Mouse (Mus musculus) embryo, embryonic 10 days (tissue): Measurements from ENCODE around the gene Det1.
A peak's percentile ranks its signal among the peaks of the same experiment; 100 is the strongest.

Experiments
- DNase-seq: peaks from one replicate; pipeline ENCODE4 v3.0.0-alpha.2; 2015; ENCODE audit warnings: low spot score

Det1 gene

DNA sequence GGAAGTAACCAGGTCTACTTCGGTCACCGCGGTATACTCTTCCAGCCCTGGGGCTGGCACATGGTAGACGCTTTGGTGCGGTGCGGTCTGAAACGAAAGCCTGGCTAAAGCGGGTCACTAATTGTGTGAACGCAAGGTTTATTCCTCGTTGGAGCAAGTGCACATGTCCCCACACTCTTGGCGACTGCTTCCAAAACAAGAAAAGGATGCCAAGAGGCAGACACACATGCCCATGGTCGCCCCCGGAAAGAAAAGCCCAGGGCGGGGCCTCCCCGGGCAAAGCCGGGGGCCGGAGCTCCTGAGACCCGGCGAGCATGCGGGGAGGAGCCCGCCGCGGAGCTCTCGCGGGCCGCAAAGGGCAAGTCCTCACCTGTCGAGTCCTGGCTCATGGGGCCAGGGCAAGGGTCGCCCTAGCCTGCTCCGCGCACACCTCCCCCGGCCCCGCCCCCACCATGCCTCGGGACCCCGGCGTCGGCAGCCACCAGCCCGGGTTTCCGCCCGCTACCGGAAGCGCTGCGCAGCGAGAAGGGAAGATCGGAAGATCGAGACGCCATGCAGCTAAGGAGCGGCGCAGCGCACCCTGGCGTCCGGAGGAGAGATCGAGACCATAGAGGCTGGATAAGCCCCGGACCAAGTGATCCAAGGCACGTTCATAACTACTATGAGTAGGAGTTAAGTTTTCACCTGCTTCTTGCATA is at the start of gene Det1:
TSS of gene Det1 (minus strand) at position 527 of the 698 bp plus-strand sequence.
- peak; percentile 96 for DNase-seq

DNA sequence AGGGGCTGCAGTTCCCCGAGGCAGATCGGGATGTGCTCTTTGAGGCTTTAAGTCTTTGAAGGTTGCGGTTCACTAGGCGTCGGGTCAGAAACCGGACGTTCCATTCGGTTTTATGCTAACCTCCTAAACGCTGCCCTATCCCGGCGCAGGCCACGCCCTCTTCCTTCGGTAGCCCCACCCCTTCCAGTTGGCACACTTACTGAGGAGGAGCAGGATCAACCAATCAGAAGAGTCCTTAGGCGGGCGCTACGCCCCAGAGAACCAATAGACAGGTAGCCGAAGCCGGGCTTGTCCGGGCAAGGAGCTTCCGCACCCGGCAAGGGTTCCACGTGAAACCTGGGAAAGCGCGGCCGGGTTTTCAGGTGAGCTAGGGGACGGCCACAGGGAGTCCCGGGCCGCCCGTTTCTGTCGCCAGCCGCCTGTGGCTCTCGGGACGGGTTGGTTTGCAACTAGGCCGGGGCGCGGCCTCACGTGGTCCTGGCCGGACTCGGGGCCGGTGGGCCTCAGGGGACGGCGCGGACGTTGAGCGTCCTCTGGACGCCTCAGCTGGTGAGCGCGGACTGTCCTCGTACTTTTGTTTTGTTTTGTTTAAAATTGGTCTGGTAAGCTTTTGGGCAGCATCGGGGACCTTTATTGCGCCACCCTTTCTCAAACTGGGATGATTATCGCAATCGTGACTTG is 48.7 kb upstream of the Det1 start, which contains the start of gene Aen:
TSS of gene Aen (plus strand) at position 202 of the 681 bp plus-strand sequence.
- DNase-seq = peak; percentile 99

DNA sequence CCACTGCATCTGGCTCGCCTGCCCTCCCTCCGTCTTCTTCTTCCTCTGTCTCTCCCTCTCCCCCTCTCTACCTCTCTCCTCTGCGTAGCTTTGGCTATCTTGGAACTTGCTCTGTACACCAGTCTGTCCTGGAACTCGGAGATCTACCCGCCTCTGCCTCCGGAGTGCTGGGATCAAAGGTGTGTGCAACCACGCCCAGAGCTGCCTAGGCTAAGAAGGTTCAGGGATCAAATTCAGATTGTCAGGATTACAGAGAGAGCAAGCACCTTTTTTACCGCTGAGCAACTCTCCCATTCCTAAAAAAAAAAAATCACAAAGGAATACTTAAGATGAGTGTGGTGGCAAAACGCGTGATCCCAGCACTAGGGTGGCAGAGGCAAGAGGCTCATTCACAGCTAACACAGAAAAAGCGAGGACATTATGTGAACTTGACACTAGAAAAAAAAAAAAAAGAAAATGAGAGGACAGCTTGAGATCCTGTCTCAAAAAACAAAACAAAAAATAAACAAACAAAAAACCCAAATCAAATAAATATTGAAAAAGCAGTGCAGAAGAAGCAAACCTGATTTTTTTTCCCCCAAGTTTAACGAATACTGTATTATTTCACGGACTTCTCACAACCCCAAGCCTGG is 48.1 kb upstream of the Det1 start:
- DNase-seq = no peak

DNA sequence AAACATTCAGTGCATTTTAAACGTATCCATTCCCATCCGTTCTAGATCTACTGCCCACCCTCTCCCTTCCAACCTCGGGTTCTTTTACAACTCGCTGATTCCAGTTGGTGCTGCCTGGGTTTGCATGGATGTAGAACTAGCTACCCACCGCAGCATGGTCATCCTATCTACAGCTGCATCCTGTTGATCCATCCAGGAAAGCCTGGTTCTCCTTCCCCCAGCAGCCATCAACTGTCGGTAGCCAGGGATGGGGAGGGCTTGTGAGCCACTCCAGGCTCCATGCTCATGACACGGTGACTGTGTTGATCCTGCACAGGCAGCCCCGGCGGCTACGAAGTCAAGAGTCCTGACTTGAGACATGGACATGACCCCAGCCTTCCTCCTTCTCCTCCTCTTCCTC is 46.9 kb upstream of the Det1 start:
- no peak for DNase-seq

DNA sequence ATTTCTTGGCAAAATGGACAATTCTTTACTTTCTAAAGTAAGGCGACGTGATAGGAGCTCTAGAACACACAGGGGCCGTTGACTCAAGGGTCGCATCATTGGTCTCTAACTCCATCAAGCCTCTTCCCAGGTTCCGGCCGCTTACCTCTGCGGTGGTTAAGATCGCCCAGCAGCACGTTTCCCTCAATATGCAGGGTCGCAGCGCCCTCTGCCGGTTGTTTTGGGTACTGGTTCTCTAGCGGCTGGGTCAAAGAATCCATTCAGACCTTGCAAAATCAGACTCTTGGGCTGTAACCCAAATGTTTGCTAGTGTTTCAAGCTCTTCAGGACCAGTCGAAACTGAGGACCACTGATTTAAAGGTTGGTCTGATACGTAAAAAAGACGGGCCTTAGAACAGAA is 43.6 kb upstream of the Det1 start:
- DNase-seq = peak; percentile 87

DNA sequence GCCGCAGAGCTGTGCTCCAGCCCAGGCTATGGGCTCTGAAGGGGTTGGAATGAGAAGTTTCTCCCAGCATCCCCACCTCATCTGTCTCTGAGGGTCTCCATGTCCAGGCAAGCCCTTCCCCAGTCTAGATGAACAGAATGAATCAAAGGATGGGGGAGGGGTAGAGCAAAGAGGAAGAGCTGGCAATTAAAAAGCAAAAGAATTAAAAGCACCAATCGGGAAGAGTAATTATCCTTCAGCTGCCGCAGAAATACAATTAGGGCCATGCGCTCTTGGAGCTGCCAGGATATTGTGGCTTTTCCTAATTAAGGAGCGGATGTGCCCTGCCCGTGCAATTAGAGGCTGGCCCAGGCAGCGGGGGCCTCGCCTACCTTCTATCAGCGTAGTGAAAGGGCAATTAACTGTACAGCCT is 40.4 kb upstream of the Det1 start:
- DNase-seq = peak; percentile 29

DNA sequence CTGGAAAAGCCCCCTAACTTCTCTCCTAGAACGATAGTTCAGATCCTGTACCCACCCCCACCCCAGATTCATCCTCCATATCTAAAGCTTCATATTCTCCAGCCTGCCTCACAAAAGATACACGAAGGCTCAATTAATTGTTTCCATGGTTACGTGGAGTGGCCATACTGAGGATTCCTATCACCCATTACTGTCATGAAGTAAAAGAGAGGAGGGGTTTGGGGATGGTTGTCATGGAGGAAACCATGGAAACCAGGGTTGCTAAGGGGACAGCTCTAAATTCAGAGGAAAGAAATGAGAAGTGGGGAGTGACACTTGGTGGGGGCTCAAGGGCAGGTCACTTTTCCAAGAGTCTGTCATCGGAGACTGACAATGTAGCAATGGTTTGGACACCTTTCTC is 39.4 kb upstream of the Det1 start:
- DNase-seq = peak; percentile 55

DNA sequence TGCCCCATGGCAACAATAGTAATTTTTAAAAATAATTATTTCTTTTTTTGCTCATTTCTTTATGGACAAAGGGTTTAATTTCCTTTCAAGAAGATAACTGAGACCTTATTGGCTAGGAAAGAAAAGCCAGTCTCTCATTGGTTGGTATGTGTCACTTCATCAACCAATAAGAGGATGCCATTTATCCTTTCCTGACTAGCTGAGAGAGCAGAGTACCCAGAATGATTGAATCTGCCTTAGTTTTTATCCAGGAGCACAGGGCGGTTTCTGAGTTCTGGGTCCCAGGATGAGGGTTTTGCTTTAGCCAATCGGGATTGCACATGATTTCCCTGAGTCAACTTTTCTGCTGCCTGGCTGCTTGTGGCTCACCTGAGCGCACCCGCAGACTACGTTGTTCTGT is 38.3 kb upstream of the Det1 start:
- DNase-seq = no peak

DNA sequence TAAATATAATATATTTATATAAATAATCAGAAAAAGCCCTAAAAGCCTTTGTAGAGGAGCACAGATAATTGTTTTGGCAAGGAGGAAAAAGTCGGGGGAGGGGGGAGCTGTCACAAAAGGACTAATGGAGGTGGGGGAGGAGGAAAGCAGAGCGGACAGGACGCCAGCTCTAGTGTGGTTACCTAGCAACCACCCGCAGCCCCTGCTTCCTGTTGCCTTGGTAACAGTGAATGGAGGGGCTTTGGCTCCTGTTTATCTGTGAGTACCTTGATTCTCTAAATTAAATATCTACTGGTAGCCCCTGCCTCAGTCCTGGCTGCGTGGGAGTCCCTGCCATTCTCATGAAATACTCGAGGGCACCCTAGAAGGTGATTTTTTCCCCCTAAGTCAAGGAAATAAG is 37.1 kb upstream of the Det1 start:
- DNase-seq = peak; percentile 84

DNA sequence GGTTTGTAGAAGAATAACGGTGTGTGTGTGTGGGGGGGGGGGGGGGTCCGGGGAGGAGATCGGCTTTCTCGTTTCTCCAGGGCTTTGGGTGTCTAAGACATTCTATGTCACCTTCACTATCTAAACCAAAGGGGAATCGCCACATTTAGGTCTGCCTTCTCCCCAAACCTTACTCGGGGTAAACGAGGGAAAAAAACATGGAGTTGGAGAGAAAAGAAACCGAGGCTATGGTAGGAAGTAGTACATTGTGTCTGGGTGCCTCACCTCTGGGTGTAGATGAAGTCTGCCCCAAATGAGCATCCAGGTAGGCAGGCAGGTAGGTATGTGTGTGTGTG is 36.6 kb upstream of the Det1 start:
- no peak for DNase-seq

DNA sequence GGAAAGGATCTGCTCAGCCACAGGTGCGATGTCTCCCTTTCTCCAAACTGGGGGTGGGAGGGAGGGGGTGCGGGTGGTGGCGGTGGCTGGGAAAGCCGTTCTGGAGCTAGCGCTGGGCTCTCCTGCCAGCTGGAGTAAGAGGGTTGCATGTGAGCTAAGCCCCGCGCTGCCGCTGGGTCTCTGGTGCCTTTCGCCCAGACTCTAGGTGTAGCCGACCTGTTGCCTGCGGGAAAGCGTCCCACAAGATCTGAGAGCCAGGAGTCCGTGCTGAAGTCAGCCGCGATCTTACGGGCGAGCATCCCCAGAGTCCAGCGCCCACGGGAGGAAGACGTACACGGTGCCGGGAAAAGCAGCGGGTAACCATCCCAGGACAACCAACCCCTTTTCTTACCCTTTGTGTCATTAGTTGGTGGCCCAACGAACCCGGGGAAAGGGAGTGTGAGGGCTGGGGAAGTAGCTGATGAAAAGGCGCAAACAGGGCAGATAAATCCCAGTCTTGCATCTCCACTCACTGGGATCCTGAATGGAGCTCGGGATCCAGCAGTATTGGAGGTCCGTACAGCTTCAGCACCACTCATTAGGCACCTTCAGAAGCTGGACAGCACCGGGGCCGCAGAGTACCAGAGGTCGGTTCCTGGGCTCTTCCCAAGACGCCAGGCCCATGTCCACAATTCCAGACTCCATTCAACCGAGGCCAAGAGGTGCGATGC is 36.1 kb upstream of the Det1 start:
- DNase-seq = peak; percentile 52

DNA sequence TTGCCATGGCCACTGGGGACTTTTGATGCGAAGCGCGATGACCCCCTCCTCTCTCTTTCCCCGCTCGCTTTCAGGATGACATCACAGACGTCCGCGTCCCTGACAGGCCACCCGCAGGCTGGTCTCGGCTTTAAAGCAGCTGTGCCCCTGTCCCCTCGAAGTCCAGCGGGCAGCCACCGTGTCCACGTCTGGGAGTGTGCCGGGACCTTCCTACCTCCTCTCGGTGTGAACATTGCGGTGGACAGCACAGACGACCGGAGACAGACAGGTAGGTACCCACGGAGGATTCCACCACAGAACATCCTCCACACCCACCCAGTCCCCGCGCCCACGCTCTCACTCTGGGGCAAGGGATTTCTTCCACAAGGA is 35.4 kb upstream of the Det1 start:
- DNase-seq = peak; percentile 87

DNA sequence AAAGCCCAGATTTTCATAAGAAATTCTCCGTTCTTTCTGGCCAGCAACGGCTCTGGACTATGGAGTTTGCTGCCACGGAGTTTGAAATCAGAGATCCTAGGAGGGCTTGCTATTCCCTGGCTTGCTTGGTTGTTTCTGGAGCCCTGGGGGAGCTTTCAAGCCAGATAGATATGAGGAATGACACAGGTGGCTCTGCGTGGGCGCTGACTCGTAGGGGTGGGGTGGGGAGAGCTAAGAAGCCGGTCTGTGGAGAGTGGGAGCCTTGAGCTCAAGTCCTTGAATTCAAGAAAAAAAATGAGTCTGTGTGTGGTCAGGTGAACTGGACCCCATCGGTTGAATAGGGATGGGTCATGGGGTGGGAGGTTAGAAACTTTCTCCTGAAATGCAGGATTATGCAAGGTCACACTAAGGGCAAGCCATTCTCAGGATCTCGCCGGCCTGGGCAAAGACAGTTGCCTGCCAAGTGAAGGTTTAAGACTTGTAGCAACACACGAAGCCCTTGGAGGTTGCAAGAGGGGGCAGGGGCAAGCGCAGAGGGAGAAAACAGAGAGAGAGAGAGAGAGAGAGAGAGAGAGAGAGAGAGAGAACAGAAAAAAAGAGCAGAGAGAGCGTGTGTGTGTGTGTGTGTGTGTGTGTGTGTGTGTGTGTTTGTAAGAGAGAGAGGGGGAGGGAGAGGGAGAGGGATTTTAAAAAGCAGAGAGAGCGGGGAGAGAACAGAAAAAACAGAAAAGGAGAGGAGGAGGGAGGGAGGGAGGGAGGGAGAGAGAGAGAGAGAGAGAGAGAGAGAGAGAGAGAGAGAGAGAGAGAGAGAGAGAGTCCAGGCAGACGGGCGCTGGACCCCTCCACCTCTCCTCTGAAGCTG is 34.8 kb upstream of the Det1 start:
- peak; percentile 61 for DNase-seq

DNA sequence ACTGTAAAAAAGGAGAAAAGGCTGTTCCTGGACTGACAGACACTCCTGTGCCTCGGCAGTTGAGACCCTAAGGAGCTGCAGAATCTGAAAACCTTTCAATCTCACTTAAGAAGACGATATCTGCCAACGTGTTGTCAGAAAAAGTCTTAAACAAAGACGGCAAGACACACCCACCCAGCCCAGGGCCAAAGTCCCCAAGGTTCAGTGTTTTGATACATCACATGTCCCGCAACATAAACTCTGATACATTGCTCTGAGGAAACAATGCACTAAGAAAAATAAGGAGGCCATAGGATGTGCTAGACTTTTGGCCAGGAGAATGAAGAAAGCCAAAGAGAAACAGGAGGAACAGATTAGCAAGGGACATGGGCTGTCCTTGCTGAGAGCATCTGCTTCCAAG is 25.8 kb upstream of the Det1 start:
- DNase-seq = no peak

DNA sequence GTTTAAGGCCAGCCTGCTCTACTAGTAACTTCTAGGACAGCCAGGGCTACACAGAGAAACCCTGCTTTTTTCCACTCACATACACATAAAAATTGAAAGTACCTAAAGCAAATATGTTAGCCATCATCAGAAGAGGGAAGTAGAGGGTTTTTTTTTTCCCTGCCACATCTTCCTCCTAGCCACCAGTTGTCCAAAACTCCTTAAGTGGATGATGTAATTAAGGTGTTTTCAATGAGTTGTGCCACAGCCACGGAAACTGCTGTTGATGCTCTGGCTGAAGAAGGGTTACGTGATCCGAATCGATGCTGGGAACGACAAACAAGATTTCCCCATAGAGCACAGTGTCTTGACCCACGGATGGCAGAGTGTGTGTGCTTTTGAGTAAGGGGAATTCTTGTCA is 25.3 kb upstream of the Det1 start:
- no peak for DNase-seq

DNA sequence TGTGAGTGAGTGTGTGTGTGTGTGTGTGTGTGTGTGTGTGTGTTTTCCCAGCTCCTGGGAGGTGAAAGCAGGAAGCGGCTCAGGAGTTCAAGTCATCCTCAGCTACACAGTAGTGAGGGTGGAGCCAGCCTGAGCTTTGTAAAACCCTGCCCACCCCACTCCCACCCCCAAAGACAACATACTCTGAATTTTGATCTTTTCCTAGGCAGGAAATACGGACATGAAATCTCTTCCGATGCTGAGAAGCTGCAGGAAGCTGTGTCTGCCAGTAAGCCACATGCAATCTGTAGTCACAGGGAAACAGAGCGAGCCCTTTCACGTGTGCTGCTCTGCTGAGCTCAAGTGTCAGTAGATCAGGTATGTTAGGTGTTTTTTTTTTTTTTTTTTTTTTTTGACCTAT is 21.7 kb upstream of the Det1 start:
- no peak for DNase-seq

DNA sequence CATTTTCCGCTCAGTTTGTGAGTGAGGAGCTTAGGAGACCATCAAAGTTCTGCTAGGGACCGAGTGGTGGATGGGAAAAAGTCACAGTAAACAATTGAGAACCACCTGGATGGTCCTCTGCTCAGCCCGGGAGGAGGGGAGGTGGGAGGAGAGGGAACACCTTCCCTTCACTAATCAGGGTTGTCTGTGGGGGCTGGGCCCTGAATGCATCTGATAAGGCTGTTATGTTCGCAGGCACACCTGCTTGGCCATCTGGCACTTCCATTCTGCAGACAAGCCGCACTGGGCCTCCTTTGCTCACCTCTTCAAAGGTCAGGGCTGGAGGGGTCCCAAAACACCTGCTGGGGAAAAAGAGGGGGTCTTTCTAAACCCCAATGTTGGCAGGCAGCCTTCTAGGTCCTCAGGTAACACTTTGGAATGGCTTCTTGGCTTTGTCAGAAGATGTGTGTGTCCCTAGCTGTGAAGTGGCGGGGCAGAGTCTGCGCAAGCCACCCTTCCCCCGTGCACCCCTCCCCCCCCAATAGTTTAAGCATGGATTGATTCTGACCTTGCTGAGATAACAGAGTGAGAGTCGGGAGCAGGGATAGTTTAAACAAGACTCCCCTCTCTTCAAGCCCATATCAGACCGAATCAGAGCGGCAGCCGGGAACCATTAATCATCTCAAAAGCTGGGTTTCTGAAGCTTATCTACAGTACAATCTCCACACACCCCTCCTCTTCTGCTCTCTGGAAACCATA is 18.3 kb upstream of the Det1 start:
- DNase-seq = no peak

DNA sequence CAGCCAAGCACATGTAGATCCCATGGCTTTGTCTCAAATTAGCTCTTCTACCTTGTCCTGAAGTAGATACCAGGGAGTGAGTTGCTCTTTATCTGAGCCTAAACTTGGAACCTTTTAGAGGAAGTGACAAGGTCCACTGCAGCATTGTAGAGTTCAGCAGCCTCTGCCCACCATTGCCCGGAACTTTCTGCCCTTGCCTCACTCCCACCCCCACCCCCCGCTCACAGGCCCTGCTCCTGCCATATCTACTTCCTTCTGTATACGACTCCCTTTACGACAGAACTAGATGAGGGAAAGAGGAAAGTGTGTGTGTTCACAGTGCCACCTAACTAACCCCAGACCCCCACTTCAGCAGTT is 17.4 kb upstream of the Det1 start:
- DNase-seq = no peak

DNA sequence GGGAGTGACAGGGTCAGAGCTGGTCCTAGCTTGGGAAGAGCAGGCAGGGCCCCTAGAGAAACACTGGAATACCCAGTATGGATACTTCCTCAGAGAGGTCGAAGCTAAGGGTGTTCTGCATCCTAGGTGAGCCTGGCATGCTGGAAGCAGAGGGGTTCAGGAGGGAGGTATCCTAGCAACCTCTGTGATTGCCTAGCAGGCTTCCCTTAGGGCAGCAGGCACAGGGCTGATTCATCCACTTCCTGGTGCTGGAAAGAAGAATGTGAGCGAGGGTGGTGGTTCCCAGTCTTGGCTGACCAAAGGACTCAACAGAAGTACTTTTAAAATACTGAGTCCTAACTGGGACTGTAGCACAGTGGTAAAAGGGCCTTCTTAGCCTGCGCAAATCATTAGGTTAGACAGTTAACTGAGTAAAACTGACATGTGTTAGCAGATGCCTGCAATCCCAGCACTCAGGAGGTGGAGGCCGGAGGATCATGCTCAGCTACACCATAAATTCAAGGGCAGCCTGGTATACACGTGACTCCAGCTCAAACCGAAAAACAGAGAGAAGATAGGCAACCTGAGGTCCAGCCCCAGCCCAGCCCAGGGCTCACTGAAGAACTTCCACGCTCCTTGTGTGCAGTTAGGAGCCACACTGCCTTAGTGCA is 16.9 kb upstream of the Det1 start:
- no peak for DNase-seq

DNA sequence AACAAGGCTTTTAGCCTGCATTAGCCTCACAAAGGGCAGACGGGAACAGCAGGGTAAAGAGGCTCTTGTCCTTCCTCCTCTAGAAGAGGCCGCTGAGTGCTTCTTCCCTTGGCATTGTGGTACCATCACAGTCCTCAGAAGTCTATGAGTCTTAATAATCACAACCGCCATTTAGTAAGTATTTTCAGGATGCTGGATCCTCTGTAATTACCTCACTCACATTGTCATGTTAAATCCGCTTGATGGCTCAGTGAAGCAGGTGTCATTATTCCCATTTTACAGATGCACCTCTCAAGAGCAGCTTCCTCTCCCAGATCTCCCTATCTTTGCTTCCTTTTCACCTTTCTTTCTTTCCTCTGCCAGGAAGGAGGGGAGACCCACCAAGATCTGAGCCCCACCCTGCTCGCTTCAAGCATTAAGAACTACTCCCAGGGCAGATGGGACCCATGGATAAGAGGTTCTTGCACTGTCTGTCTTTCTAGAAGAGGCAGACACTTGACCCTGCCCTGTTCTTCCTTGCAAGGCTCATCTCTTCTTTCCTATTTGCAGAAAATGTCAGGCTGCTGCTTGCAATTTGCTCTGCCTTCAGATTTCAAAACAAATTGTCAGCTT is 8.1 kb upstream of the Det1 start:
- no peak for DNase-seq
